Mouse (Mus musculus): ENCODE data around the gene Ifitm3. TPM values are rescaled to one million over a fixed set of nuclear protein-coding genes. Genes with fewer than 3 reads are reported as not detected.

Gene Ifitm3
- total RNA-seq (2021) = 10 to 100 TPM; 54.7 to 70.0 TPM
- long read RNA-seq, experiment 1, transcript Ifitm3-201 (2 exons, 678 nt) = major isoform, 24 of 24 reads
- long read RNA-seq, experiment 1, partial matches to known transcripts = 0 of 24 reads
- long read RNA-seq, experiment 1, other reads (novel, unspliced or antisense) = 0 of 24 reads
- long read RNA-seq, experiment 2, transcript Ifitm3-201 (2 exons, 678 nt) = major isoform, 19 of 19 reads
- long read RNA-seq, experiment 2, partial matches to known transcripts = 0 of 19 reads
- long read RNA-seq, experiment 2, other reads (novel, unspliced or antisense) = 0 of 19 reads

- DNase-seq = peak; percentile 43
Observed at GRCm38 (mm10) chr7:141010593-141010992, at the start of gene Ifitm3. Ifitm3 (minus strand) TSS chr7:141010770.

GRCm38 (mm10) chr7:141059929-141060328 is 49.4 kb upstream of the Ifitm3 start:
- no peak for DNase-seq

GRCm38 (mm10) chr7:141058601-141059341 is 48.2 kb upstream of the Ifitm3 start:
- no peak for DNase-seq

GRCm38 (mm10) chr7:141057541-141057940 is 47.0 kb upstream of the Ifitm3 start:
- no peak for DNase-seq

- no peak for DNase-seq
Observed at GRCm38 (mm10) chr7:141056976-141057375, 46.4 kb upstream of the Ifitm3 start.

- no peak for DNase-seq
Observed at GRCm38 (mm10) chr7:141055785-141056184, 45.2 kb upstream of the Ifitm3 start.

- no peak for DNase-seq
Observed at GRCm38 (mm10) chr7:141052421-141052820, 41.9 kb upstream of the Ifitm3 start.

GRCm38 (mm10) chr7:141052016-141052415 is 41.4 kb upstream of the Ifitm3 start:
- no peak for DNase-seq

- DNase-seq = no peak
Observed at GRCm38 (mm10) chr7:141051060-141051685, 40.6 kb upstream of the Ifitm3 start.

- no peak for DNase-seq
Observed at GRCm38 (mm10) chr7:141049326-141049725, 38.8 kb upstream of the Ifitm3 start.

- DNase-seq = peak; percentile 94
Observed at GRCm38 (mm10) chr7:141048226-141049218, 38.0 kb upstream of the Ifitm3 start.

GRCm38 (mm10) chr7:141047581-141048225 is 37.1 kb upstream of the Ifitm3 start:
- peak; percentile 65 for DNase-seq

- no peak for DNase-seq
Observed at GRCm38 (mm10) chr7:141046931-141047580, 36.5 kb upstream of the Ifitm3 start.

- no peak for DNase-seq
Observed at GRCm38 (mm10) chr7:141042539-141042938, 32.0 kb upstream of the Ifitm3 start.

GRCm38 (mm10) chr7:141041661-141042060 is 31.1 kb upstream of the Ifitm3 start:
- peak; percentile 80 for DNase-seq

- no peak for DNase-seq
Observed at GRCm38 (mm10) chr7:141040867-141041606, 30.5 kb upstream of the Ifitm3 start.

GRCm38 (mm10) chr7:141039386-141040107 is 29.0 kb upstream of the Ifitm3 start:
- no peak for DNase-seq

GRCm38 (mm10) chr7:141038090-141039032 is 27.8 kb upstream of the Ifitm3 start:
- no peak for DNase-seq
